Mouse (Mus musculus) liver, embryonic 16.5 days (tissue): ENCODE measurements around the gene Serpinf1. TPM values are rescaled to one million over a fixed set of nuclear protein-coding genes. Genes with fewer than 3 reads are reported as not detected.

Source experiments
- ATAC-seq: fragments of 200-750 bp; cut with Nextera tagmentation; 2 replicates; pipeline ENCODE4 v1.8.0; 2017; ENCODE audit warnings: low read depth, mild to moderate bottlenecking, moderate number of reproducible peaks, moderate library complexity
- H3K27ac ChIP-seq: fragments of 300-500 bp; sonication (generic); 2 replicates; pipeline ENCODE4 v1.5.1; 2014; ENCODE audit warnings: mild to moderate bottlenecking, low read length
- H3K27me3 ChIP-seq: fragments of 300-500 bp; sonication (generic); 2 replicates; pipeline ENCODE4 v1.6.1; 2014; ENCODE audit warnings: low read depth, low read length, mixed read lengths; ENCODE audit not compliant: control insufficient read depth, insufficient read depth
- H3K36me3 ChIP-seq: fragments of 300-500 bp; sonication (generic); 2 replicates; pipeline ENCODE4 v1.6.1; 2014; ENCODE audit warnings: mild to moderate bottlenecking; ENCODE audit not compliant: control insufficient read depth, insufficient read depth
- H3K4me1 ChIP-seq: fragments of 300-500 bp; sonication (generic); 2 replicates; pipeline ENCODE4 v1.6.1; 2014; ENCODE audit warnings: low read depth, low read length, mixed read lengths; ENCODE audit not compliant: control insufficient read depth
- H3K4me2 ChIP-seq: fragments of 300-500 bp; sonication (generic); 2 replicates; pipeline ENCODE4 v1.6.1; 2014; ENCODE audit warnings: low read depth, low read length, mixed read lengths
- H3K4me3 ChIP-seq: fragments of 300-500 bp; sonication (generic); 2 replicates; pipeline ENCODE4 v1.5.1; 2014; ENCODE audit warnings: low read depth, mild to moderate bottlenecking, low read length
- H3K9ac ChIP-seq: fragments of 300-500 bp; sonication (generic); 2 replicates; pipeline ENCODE4 v1.6.1; 2014; ENCODE audit warnings: low read depth, low read length
- H3K9me3 ChIP-seq: fragments of 300-500 bp; sonication (generic); replicated peaks from 2 replicates; pipeline ENCODE4 v1.6.1; 2016; ENCODE audit warnings: low read length; ENCODE audit not compliant: control insufficient read depth
- WGBS: fragments of 180-500 bp; shearing (Covaris S2); extraction: QIAGEN DNeasy Blood & Tissue Kit; methylation state at CpG from one replicate; pipeline ENCODE4 v1.1.7; 2014; ENCODE audit not compliant: insufficient replicate concordance; 5-methylcytosine and 5-hydroxymethylcytosine counted together
- polyA plus RNA-seq: library from polyadenylated mRNA; unstranded; fragments of >200 nt; fragmentation: Nextera tagmentation; extraction: Ambion mirVana; gene quantifications from 2 replicates; pipeline ENCODE4 v1.2.1, GENCODE M21; 2015

Gene Serpinf1
- polyA plus RNA-seq, 1 experiment from 2014 or later = 402 TPM

DNA sequence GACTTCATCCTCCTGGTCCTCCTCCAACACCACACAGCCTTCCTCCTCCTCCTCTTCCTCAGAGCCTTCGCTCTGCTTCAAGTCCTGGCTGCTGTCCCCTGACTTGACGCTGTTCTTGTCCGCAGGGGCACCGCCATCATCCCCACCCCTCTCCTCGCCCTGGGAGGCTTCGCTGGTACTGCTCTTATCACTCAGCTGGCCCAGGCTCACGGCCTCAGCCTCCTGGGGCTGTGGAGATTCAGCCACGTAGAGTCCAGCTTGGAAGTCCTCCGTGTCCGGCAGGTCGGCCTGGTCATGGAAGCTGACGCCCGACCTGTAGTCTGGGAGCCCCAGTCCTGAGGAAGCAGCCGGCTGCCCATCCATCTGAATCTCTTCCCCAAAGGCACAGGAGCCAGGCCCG, 28.4 kb upstream of the Serpinf1 start:
- 47% methylated on average over 15 of the region's 15 CpGs for WGBS
- peaks cover 78% of the 10 kb centered on the region for H3K4me1 ChIP-seq
- H3K36me3 ChIP-seq = peaks cover 30% of the 10 kb centered on the region
- H3K27ac ChIP-seq = peak overlapping the region; percentile 93
- no peaks in the 10 kb centered on the region for H3K9me3 ChIP-seq
- no peaks in the 10 kb centered on the region for H3K27me3 ChIP-seq
- peak overlapping the region; percentile 80 for H3K4me2 ChIP-seq
- H3K9ac ChIP-seq = peak overlapping the region; percentile 70
- H3K4me3 ChIP-seq = peak overlapping the region; percentile 59
- peak; percentile 53 for ATAC-seq

DNA sequence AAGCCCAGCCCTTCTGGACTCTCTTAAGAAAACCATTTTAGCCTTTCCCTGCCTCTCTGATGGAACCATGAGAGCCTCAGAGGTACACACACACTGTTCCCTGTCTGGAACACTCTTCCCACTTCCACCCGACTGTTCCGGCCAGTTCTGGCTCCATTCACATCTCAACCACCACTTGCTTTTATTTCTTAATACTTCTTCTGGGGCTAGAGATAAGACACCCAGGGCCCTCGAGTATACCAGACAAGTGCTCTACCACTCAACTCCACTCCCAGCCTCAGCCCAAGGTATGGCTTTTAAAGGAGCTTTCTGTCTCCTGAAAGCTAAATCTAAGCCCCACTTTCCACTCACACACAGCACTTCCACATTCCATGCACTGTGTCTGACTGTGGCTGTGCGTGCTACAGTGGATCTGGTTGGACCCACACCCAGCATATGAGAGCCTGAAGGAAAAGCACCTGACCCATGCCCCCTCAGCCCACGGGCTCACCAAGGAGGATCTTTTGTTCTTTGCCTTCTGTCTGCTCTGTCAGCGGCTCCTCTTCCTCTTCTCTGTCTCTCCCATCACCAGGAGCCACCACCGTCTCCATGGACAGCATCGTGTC, 27.9 kb upstream of the Serpinf1 start:
- Histone ChIP-seq H3K27ac (peak overlapping the region; percentile 93), H3K4me1 (peaks cover 77% of the 10 kb centered on the region), H3K4me3 (peak overlapping the region; percentile 59), H3K9ac (peak overlapping the region; percentile 70), H3K36me3 (peaks cover 35% of the 10 kb centered on the region), H3K4me2 (peak overlapping the region; percentile 80), H3K27me3 (no peaks in the 10 kb centered on the region), H3K9me3 (no peaks in the 10 kb centered on the region)
- ATAC-seq = peak; percentile 71
- 33% methylated on average over 8 of the region's 8 CpGs for WGBS

DNA sequence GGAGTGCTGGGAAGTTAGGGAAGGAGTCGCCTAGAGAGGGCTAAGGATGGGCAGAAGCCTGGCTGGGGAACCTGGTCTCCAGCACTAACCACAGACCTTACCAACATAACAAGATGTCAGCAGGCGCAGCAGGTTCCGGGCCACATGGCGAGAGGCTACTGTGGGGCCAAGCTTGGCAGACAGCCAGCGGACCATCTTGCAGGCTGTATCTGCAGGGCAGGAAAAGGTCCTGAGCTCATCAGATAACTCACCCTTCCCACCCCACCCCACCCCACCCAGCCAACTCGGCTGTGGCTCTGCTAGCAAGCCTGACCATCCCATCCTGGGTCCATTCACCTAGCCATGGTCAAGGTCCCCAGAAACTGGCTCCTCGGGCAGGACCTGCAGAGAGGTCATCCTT, 27.2 kb upstream of the Serpinf1 start:
- Histone ChIP-seq H3K4me3 (peak overlapping the region; percentile 59), H3K36me3 (peaks cover 42% of the 10 kb centered on the region), H3K9me3 (no peaks in the 10 kb centered on the region), H3K4me1 (peaks cover 72% of the 10 kb centered on the region), H3K27ac (peak overlapping the region; percentile 93), H3K27me3 (no peaks in the 10 kb centered on the region), H3K9ac (peak overlapping the region; percentile 70), H3K4me2 (peak overlapping the region; percentile 80)
- peak; percentile 76 for ATAC-seq
- 28% methylated on average over 7 of the region's 7 CpGs for WGBS

DNA sequence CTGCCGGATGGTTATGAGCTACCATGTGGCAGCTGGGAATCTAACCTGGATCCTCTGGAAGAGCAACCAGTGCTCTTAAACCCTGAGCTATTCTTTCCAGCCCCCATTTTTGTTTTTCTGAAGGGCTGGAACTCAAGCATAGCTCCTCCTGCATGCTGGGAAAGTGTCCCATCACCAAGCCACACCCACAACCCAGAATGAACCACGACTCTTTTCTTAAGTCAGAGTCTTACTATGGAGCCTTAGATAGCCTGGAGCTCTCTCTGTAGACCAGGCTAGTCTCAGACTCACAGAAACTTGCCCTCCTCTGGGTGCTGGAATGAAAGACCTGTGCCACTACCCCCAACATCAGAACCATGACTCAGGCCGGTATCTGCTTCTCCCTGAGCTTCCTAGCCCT, 26.1 kb upstream of the Serpinf1 start:
- 43% methylated on average over 3 of the region's 3 CpGs for WGBS
- H3K9ac ChIP-seq = peak overlapping the region; percentile 70
- H3K4me1 ChIP-seq = peaks cover 68% of the 10 kb centered on the region
- peak overlapping the region; percentile 59 for H3K4me3 ChIP-seq
- H3K4me2 ChIP-seq = peak overlapping the region; percentile 80
- no peak for ATAC-seq
- no peaks in the 10 kb centered on the region for H3K27me3 ChIP-seq
- peaks cover 54% of the 10 kb centered on the region for H3K36me3 ChIP-seq
- peak overlapping the region; percentile 93 for H3K27ac ChIP-seq
- H3K9me3 ChIP-seq = no peaks in the 10 kb centered on the region

DNA sequence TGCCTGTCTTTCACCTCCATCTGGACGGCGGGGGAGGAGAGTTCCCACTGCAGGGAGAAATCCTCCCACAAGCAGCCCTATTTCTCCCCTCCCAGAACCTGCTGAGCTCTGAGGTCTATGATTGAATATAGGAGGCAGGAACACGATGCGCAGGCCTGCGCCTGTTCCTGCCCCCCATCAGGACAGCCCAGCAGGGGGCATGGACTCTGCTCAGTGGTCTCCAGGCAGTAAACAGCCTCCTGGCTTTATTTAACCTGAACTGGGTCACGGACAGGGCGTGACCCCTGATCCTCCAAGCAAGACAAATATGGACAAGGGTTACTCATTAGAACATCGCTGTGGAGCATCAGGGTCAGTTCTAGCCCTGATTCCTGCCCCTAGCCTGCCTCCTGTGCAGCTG, 21.2 kb upstream of the Serpinf1 start:
- no peaks in the 10 kb centered on the region for H3K9me3 ChIP-seq
- H3K36me3 ChIP-seq = peaks cover 72% of the 10 kb centered on the region
- H3K4me3 ChIP-seq = no peak overlapping the region
- ATAC-seq = peak; percentile 83
- H3K9ac ChIP-seq = no peak overlapping the region
- 74% methylated on average over 8 of the region's 8 CpGs for WGBS
- no peak overlapping the region for H3K4me2 ChIP-seq
- no peaks in the 10 kb centered on the region for H3K27me3 ChIP-seq
- peaks cover 27% of the 10 kb centered on the region for H3K4me1 ChIP-seq
- peak overlapping the region; percentile 83 for H3K27ac ChIP-seq

DNA sequence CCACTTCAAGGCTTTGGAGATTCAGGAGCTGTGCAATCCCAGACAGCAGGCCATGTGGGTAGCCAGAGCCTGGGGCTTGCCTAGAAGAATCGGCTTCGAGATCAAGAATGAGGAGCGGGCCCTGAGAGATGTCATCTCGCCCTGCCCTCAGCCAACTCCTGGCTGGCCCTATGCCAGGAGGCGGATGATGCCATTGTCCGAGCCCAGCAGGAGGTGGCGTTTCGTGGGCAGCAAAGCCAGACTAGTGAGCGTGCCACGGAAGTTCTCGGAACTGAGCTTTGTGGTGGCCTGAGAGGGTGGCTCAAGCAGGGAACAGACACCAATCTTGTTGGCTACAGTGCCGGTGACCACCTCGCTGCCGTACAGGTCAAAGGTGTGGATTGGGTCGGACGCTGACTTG, 19.1 kb upstream of the Serpinf1 start:
- no peak overlapping the region for H3K9ac ChIP-seq
- no peak for ATAC-seq
- H3K36me3 ChIP-seq = peaks cover 54% of the 10 kb centered on the region
- H3K4me1 ChIP-seq = peaks cover 11% of the 10 kb centered on the region
- H3K27ac ChIP-seq = no peak overlapping the region
- H3K4me2 ChIP-seq = no peak overlapping the region
- WGBS = 92% methylated on average over 16 of the region's 16 CpGs
- H3K4me3 ChIP-seq = no peak overlapping the region
- no peaks in the 10 kb centered on the region for H3K9me3 ChIP-seq
- no peaks in the 10 kb centered on the region for H3K27me3 ChIP-seq

DNA sequence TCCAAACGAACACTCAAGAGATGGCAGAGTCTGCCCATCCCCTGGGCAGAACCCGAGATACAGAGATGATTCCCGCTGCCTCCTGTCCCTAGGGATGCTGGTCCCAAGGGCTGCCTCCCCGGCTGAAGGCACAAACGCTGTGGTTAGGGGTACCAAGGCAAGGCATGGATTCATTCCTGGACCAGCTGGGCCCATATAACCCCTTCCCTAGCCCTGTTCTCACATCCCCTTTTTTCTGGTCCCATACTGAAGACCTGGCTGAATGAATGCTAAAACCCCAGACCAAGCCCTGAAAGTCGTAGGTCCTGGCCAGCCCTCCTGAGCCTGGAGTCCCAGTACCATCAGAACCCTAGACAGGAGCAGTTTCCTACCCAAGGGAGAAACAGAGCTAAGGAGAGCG, 18.5 kb upstream of the Serpinf1 start:
- Histone ChIP-seq H3K27me3 (no peaks in the 10 kb centered on the region), H3K36me3 (peaks cover 48% of the 10 kb centered on the region), H3K9ac (no peak overlapping the region), H3K4me1 (peaks cover 11% of the 10 kb centered on the region), H3K27ac (no peak overlapping the region), H3K9me3 (no peaks in the 10 kb centered on the region), H3K4me2 (no peak overlapping the region), H3K4me3 (no peak overlapping the region)
- whole genome bisulfite sequencing = 80% methylated on average over 7 of the region's 7 CpGs
- ATAC-seq = no peak

DNA sequence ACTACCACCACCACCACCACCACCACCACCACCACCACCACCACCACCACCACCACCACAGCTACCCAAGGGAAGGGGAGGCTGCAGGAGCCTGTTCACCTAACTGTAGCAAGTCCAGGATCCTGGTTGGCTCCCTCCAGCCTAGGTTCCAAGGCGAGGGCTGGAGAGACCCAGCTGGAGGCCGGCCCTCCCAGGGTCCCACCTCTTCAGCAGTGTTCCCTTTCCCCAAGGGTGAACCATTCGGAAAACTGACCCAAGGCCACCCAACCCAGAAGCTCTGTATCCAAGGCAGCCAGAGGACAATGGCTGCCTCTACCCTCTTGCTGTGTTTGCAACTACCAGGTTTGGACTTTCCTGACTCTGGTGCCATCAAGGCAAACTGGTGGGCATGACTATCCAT, 17.4 kb upstream of the Serpinf1 start:
- Histone ChIP-seq H3K27me3 (no peaks in the 10 kb centered on the region), H3K36me3 (peaks cover 44% of the 10 kb centered on the region), H3K4me3 (no peak overlapping the region), H3K4me1 (peaks cover 11% of the 10 kb centered on the region), H3K9ac (no peak overlapping the region), H3K27ac (peak overlapping the region; percentile 69), H3K9me3 (no peaks in the 10 kb centered on the region), H3K4me2 (peak overlapping the region; percentile 14; the same call in 1 of the 2 replicates)
- ATAC-seq = no peak
- 75% methylated on average over 3 of the region's 3 CpGs for WGBS

DNA sequence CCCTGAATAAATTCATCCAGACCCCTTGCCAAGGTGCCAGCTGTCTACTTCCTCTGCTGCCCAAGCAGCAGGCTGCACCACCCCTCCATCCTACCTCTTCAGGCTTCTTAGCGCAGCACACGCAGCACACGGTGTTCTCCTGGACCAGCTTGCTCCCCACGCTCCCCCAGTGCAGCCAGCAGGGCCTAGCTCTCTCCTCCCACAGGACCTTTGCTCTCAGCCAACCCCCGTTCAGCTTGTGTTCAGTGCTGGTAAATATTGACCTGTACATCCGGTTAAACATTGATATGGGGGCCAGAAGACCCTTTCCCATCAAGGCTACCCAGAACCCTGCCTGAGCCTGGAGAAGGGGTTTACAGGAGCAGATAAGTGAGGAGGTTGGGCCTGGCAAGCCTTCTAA, 16.9 kb upstream of the Serpinf1 start, which contains the start of gene Serpinf2:
Serpinf2 (minus strand) TSS at position 229 of the 400 bp plus-strand sequence.
- peak within 1 kb of the TSS; percentile 44 for H3K9ac ChIP-seq

More for the DNA sequence above, 16.9 kb upstream of the Serpinf1 start, which contains the start of gene Serpinf2:
- peak within 1 kb of the TSS; percentile 14; the same call in 1 of the 2 replicates for H3K4me2 ChIP-seq
- 0 out of 2 replicates have a peak, but pooled peaks cover under 1% of the 10 kb centered on the region for H3K9me3 ChIP-seq
- H3K4me3 ChIP-seq = peak within 1 kb of the TSS; percentile 47
- peak within 1 kb of the TSS; percentile 69 for H3K27ac ChIP-seq
- peak; percentile 71 for ATAC-seq
- no peaks in the 10 kb centered on the region for H3K27me3 ChIP-seq
- peaks cover 5% of the 10 kb centered on the region for H3K4me1 ChIP-seq
- H3K36me3 ChIP-seq = peaks cover 42% of the 10 kb centered on the region
- WGBS = 67% methylated on average over 6 of the region's 6 CpGs
